In genomic region chr11:94990749-94991577, GRCm38 (mm10) we compare ENCODE assay signal across 8 mouse cellular contexts. TPM values are rescaled to one million over a fixed set of nuclear protein-coding genes. Genes with fewer than 3 reads are reported as not detected.
DNase-seq lines count a peak whose midpoint lies in the region; ATAC-seq lines count a peak whose summit lies in the region.

Gene Ppp1r9b, plus strand, starts transcription at chr11:94991035.

- H3K27me3 ChIP-seq in hindbrain, embryonic 12.5 days = no peaks in the 10 kb centered on the region

- H3K4me1 ChIP-seq in hindbrain, embryonic 12.5 days = peaks cover 65% of the 10 kb centered on the region

- H3K4me2 ChIP-seq in hindbrain, embryonic 12.5 days (replicated peaks) = peak within 1 kb of the TSS; percentile 93

- no peaks in the 10 kb centered on the region for H3K9me3 ChIP-seq in hindbrain, embryonic 12.5 days (replicated peaks)

- WGBS in hindbrain, embryonic 12.5 days = under 1% methylated on average over 54 of the region's 69 CpGs

- peak; percentile 82 for ATAC-seq in hindbrain, embryonic 12.5 days (ENCODE audit: low FRiP score)

- H3K4me3 ChIP-seq in hindbrain, embryonic 12.5 days = peak within 1 kb of the TSS; percentile 93

- peak within 1 kb of the TSS; percentile 95 for H3K27ac ChIP-seq in hindbrain, embryonic 12.5 days

- H3K9ac ChIP-seq in hindbrain, embryonic 12.5 days = peak within 1 kb of the TSS; percentile 97

- H3K36me3 ChIP-seq in hindbrain, embryonic 12.5 days = no peaks in the 10 kb centered on the region

- DNase-seq in R1 (ENCODE audit: low read depth, low spot score) = peak; percentile 91
- peak; percentile 96 for DNase-seq in cerebellum, postnatal 14 days
- peak; percentile 87 to 89 for DNase-seq in frontal cortex, postnatal 14 days (ENCODE audit: low spot score in 2 of 2)
- DNase-seq in layer of hippocampus, postnatal 36 days = peak; percentile 94 to 95
- DNase-seq in lung, postnatal 36 days = peak; percentile 96
- DNase-seq in retina, embryonic 14.5 days (ENCODE audit: low spot score) = peak; percentile 95
- DNase-seq in thymus, postnatal 36 days = peak; percentile 93

RNA-seq across cellular contexts. Expression of gene Ppp1r9b, which starts in this region (rescaled TPM):
- polyA plus RNA-seq in hindbrain, embryonic 12.5 days (2016; fragmentation: Nextera tagmentation; extraction: Ambion mirVana) = 16.8 and 18.5 TPM in 2 replicates
- 100 to 1,000 TPM; 931 to 932 TPM for total RNA-seq in layer of hippocampus, postnatal 36 days (2021)

Comparison
In these comparisons a context has a peak if more than half of its experiments do, and no peak if none do; other contexts are left out.
1. Peak in every context shown above with its lines: DNase-seq, ATAC-seq, H3K4me3 ChIP-seq and H3K27ac ChIP-seq.